Mouse (Mus musculus): ENCODE measurements around the gene Ldlrad1. TPM values are rescaled to one million over a fixed set of nuclear protein-coding genes. Genes with fewer than 3 reads are reported as not detected.

Ldlrad1 gene
- polyA plus RNA-seq, 2 experiments = 0.05 to 0.17 TPM

DNA sequence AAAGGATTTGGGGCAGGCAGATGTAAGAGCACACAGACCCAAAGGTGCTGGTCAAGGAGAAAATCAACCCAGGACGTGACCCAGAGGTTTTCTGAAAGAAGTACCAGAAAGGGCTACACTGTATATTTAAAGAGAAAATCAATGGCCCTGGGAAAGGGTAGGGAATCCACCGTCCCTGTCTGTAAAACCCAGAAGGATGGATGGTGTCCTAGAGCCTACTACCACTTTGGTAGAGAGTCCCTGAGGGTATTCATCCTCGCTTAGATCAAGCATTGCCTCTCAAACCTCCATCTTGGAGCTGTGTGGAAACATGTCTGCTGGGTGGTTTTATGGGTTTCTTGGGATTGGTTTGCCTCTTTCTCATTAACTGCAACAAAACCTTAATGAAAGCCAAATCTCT is 45.4 kb downstream of the Ldlrad1 start:
- Histone ChIP-seq H3K9ac (ENCODE audit: low read depth, low read length, severe bottlenecking) (peak overlapping the region; percentile 91), H3K4me3 (replicated peaks; ENCODE audit: low read length) (peak overlapping the region; percentile 90), H3K27ac (replicated peaks; ENCODE audit: low read depth, low read length) (peak overlapping the region; percentile 82; the same call in 1 of the 2 replicates), H3K27me3 (ENCODE audit: control insufficient read depth, insufficient read depth, low read length) (no peaks in the 10 kb centered on the region), H3K9me3 (ENCODE audit: control insufficient read depth, low read length) (no peaks in the 10 kb centered on the region), H3K4me1 (ENCODE audit: control insufficient read depth, insufficient read depth, low read length) (peaks cover 13% of the 10 kb centered on the region; the same call in 1 of the 2 replicates), H3K4me2 (replicated peaks; ENCODE audit: low read depth, low read length, severe bottlenecking) (peak overlapping the region; percentile 72), H3K36me3 (ENCODE audit: control insufficient read depth, insufficient read depth, low read length) (no peaks in the 10 kb centered on the region)
- DNase-seq (ENCODE audit: low spot score) = no peak
- TF ChIP-seq POLR2A (IDR thresholded peaks at IDR 0.05; ENCODE audit: borderline replicate concordance, extremely low read depth, insufficient read depth, insufficient read length) = no peak
- no peak for ATAC-seq (ENCODE audit: low FRiP score, low read depth)
- WGBS = 5% methylated on average over 3 of the region's 3 CpGs

DNA sequence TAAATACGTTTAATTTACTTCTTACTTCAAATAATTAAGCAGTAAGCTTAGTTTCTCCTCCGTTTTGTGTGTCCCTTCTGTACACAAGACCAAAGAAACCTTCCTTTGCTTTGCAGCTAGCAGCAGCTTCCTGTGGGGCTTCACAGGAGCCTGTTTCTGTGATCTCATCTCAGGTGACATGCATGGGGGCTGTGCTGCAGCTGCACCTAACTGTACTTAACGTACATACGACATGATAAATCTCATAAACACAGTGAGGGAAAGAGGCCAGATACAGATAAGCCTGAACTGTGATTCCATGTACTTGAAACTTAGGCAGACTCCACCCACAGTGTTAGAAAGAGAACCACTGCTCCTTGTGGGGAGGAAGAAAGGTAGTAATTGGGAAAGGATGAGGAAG is 51.0 kb downstream of the Ldlrad1 start:
- no peak for TF ChIP-seq POLR2A (IDR thresholded peaks at IDR 0.05; ENCODE audit: borderline replicate concordance, extremely low read depth, insufficient read depth, insufficient read length)
- no peak for ATAC-seq (ENCODE audit: low FRiP score, low read depth)
- Histone ChIP-seq H3K9me3 (ENCODE audit: control insufficient read depth, low read length) (no peaks in the 10 kb centered on the region), H3K27ac (replicated peaks; ENCODE audit: low read depth, low read length) (no peak overlapping the region), H3K27me3 (ENCODE audit: control insufficient read depth, insufficient read depth, low read length) (no peaks in the 10 kb centered on the region), H3K9ac (ENCODE audit: low read depth, low read length, severe bottlenecking) (no peak overlapping the region), H3K4me1 (ENCODE audit: control insufficient read depth, insufficient read depth, low read length) (no peaks in the 10 kb centered on the region), H3K4me2 (replicated peaks; ENCODE audit: low read depth, low read length, severe bottlenecking) (no peak overlapping the region), H3K36me3 (ENCODE audit: control insufficient read depth, insufficient read depth, low read length) (no peaks in the 10 kb centered on the region; the same call in 1 of the 2 replicates), H3K4me3 (replicated peaks; ENCODE audit: low read length) (no peak overlapping the region)
- no peak for DNase-seq (ENCODE audit: low spot score)
- WGBS = 39% methylated on average over 4 of the region's 4 CpGs

Other genes with a start within 250 kb of the Ldlrad1 start
- 105 and 114 TPM in 2 replicates for gene Mrpl37, start 142.3 kb upstream of the Ldlrad1 start, polyA plus RNA-seq (2012; rRNA removed)
- gene Mrpl37, start 142.3 kb upstream of the Ldlrad1 start, polyA plus RNA-seq (2014; fragmentation: Nextera tagmentation; extraction: Ambion mirVana) = 102 and 104 TPM in 2 replicates
- 8.5 and 10.0 TPM in 2 replicates for gene Cyb5rl, start 142.2 kb upstream of the Ldlrad1 start, polyA plus RNA-seq (2012; rRNA removed)
- gene Cyb5rl, start 142.2 kb upstream of the Ldlrad1 start, polyA plus RNA-seq (2014; fragmentation: Nextera tagmentation; extraction: Ambion mirVana) = 5.4 and 7.3 TPM in 2 replicates
- 0.04 and 0.14 TPM in 2 replicates for gene Cdcp2, start 112.3 kb upstream of the Ldlrad1 start, polyA plus RNA-seq (2012; rRNA removed)
- gene Cdcp2, start 112.3 kb upstream of the Ldlrad1 start, polyA plus RNA-seq (2014; fragmentation: Nextera tagmentation; extraction: Ambion mirVana) = not detected in 2 replicates
- gene Tmem59, start 30.8 kb upstream of the Ldlrad1 start, polyA plus RNA-seq (2012; rRNA removed) = 235 and 264 TPM in 2 replicates
- 441 and 468 TPM in 2 replicates for gene Tmem59, start 30.8 kb upstream of the Ldlrad1 start, polyA plus RNA-seq (2014; fragmentation: Nextera tagmentation; extraction: Ambion mirVana)
- 12.3 and 16.7 TPM in 2 replicates for gene Tceanc2, start 30.1 kb upstream of the Ldlrad1 start, polyA plus RNA-seq (2012; rRNA removed)
- gene Tceanc2, start 30.1 kb upstream of the Ldlrad1 start, polyA plus RNA-seq (2014; fragmentation: Nextera tagmentation; extraction: Ambion mirVana) = 27.6 and 29.8 TPM in 2 replicates
- gene Lrrc42, start 44.4 kb downstream of the Ldlrad1 start, polyA plus RNA-seq (2012; rRNA removed) = 52.2 and 60.1 TPM in 2 replicates
- gene Lrrc42, start 44.4 kb downstream of the Ldlrad1 start, polyA plus RNA-seq (2014; fragmentation: Nextera tagmentation; extraction: Ambion mirVana) = 82.4 and 90.5 TPM in 2 replicates
- gene Hspb11, start 44.4 kb downstream of the Ldlrad1 start, polyA plus RNA-seq (2012; rRNA removed) = 25.5 and 31.5 TPM in 2 replicates
- gene Hspb11, start 44.4 kb downstream of the Ldlrad1 start, polyA plus RNA-seq (2014; fragmentation: Nextera tagmentation; extraction: Ambion mirVana) = 44.2 and 51.0 TPM in 2 replicates
- 0.06 and 0.09 TPM in 2 replicates for gene Dio1, start 98.0 kb downstream of the Ldlrad1 start, polyA plus RNA-seq (2012; rRNA removed)
- not detected in 2 replicates for gene Dio1, start 98.0 kb downstream of the Ldlrad1 start, polyA plus RNA-seq (2014; fragmentation: Nextera tagmentation; extraction: Ambion mirVana)
- 35.8 and 44.3 TPM in 2 replicates for gene Yipf1, start 105.2 kb downstream of the Ldlrad1 start, polyA plus RNA-seq (2012; rRNA removed)
- 55.2 and 59.6 TPM in 2 replicates for gene Yipf1, start 105.2 kb downstream of the Ldlrad1 start, polyA plus RNA-seq (2014; fragmentation: Nextera tagmentation; extraction: Ambion mirVana)
- gene Ndc1, start 158.6 kb downstream of the Ldlrad1 start, polyA plus RNA-seq (2012; rRNA removed) = 27.8 and 38.8 TPM in 2 replicates
- gene Ndc1, start 158.6 kb downstream of the Ldlrad1 start, polyA plus RNA-seq (2014; fragmentation: Nextera tagmentation; extraction: Ambion mirVana) = 35.4 and 35.8 TPM in 2 replicates
- 9.0 and 14.0 TPM in 2 replicates for gene Glis1, start 225.4 kb downstream of the Ldlrad1 start, polyA plus RNA-seq (2012; rRNA removed)
- 10.0 and 10.7 TPM in 2 replicates for gene Glis1, start 225.4 kb downstream of the Ldlrad1 start, polyA plus RNA-seq (2014; fragmentation: Nextera tagmentation; extraction: Ambion mirVana)